Mouse (Mus musculus): ENCODE measurements around the gene Faiml. TPM values are rescaled to one million over a fixed set of nuclear protein-coding genes. Genes with fewer than 3 reads are reported as not detected.

Faiml gene
- total RNA-seq, 1 experiment from 2014 or later, result not detected

DNA sequence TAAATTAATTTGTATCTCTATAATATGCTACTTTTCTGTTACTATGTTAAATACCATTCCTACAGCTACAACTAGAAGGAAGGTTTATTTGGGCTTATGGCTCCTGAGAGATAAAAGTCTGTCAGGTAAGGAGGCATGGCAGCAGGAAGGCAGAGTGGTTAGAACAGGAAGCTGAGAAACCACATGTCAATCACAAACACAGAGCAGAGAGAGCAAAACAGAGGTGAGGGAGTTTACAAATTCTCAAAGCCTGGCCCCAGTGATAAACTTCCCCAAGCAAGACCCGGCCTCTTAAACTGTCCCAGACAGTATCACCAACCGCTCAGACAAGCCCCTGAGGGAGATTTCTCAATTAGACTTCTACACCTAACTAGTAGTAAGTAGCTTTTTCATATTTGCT lies 20.9 kb downstream of the Faiml start:
- 0 out of 4 replicates have a peak, but pooled peaks of 1 of the 2 experiments have one; percentile 12 for ATAC-seq (replicated peaks in 1 of 2; ENCODE audit: insufficient read depth in 1 of 2, low FRiP score in 2 of 2, low TSS enrichment in 1 of 2, low read depth in 1 of 2, poor library complexity in 2 of 2, severe bottlenecking in 2 of 2)

GRCm38 (mm10) chr9:99212643-99213042 lies 24.4 kb downstream of the Faiml start:
- ATAC-seq (replicated peaks in 1 of 2; ENCODE audit: insufficient read depth in 1 of 2, low FRiP score in 2 of 2, low TSS enrichment in 1 of 2, low read depth in 1 of 2, poor library complexity in 2 of 2, severe bottlenecking in 2 of 2), result no peak

GRCm38 (mm10) chr9:99183043-99183670 lies 53.9 kb downstream of the Faiml start:
- peak; percentile 54 to 56 for ATAC-seq (replicated peaks in 1 of 2; ENCODE audit: insufficient read depth in 1 of 2, low FRiP score in 2 of 2, low TSS enrichment in 1 of 2, low read depth in 1 of 2, poor library complexity in 2 of 2, severe bottlenecking in 2 of 2)

DNA sequence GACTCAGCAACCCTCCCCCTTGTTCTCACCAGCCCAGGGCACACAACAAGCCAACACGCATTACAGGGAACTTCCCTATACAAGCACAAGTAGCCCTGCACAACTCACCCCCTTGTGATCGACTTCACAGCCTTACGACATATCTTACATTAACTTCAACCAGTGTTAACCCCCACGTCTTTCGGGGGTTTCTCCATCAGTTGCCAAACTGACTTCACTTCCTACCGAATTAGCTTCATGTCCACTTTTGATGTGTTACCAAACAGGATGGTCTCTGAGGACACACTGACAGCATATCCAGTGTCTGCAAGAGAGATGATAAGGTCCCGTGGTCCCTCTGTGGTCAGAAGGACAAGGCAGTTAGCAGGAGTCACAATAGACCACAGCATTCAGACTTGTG lies 54.9 kb downstream of the Faiml start:
- ATAC-seq (replicated peaks in 1 of 2; ENCODE audit: insufficient read depth in 1 of 2, low FRiP score in 2 of 2, low TSS enrichment in 1 of 2, low read depth in 1 of 2, poor library complexity in 2 of 2, severe bottlenecking in 2 of 2), result peak; percentile 67 to 84

GRCm38 (mm10) chr9:99180272-99180671 lies 56.8 kb downstream of the Faiml start:
- peak; percentile 64 to 77 for ATAC-seq (replicated peaks in 1 of 2; ENCODE audit: insufficient read depth in 1 of 2, low FRiP score in 2 of 2, low TSS enrichment in 1 of 2, low read depth in 1 of 2, poor library complexity in 2 of 2, severe bottlenecking in 2 of 2)

Other genes starting within 250 kb of the Faiml start
- not detected in 2 replicates for gene Gm1123, start 201.5 kb downstream of the Faiml start, total RNA-seq (2017)
- gene Pik3cb, start 96.6 kb downstream of the Faiml start, total RNA-seq (2017), result 4.2 and 5.3 TPM in 2 replicates
- gene Cep70, start 6.1 kb upstream of the Faiml start, total RNA-seq (2017), result 56.1 and 71.0 TPM in 2 replicates
- 0.06 and 0.20 TPM in 2 replicates for gene Esyt3, start 121.3 kb upstream of the Faiml start, total RNA-seq (2017)
- 4.9 and 5.5 TPM in 2 replicates for gene Mras, start 200.1 kb upstream of the Faiml start, total RNA-seq (2017)
- not detected in 2 replicates for gene Nme9, start 214.2 kb upstream of the Faiml start, total RNA-seq (2017)

Data from hematopoietic stem cell, adult 5-6 weeks (primary cell).